Mouse (Mus musculus) embryonic facial prominence, embryonic 10.5 days (tissue): ENCODE measurements around the gene Lrrc45. TPM values are rescaled to one million over a fixed set of nuclear protein-coding genes. Genes with fewer than 3 reads are reported as not detected.

Source experiments
- DNase-seq: peaks from one replicate; pipeline ENCODE4 v3.0.0-alpha.2; 2017; ENCODE audit warnings: low spot score
- H3K27ac ChIP-seq: fragments of 300-500 bp; sonication (generic); replicated peaks from 2 replicates; pipeline ENCODE4 v1.5.1; 2016; ENCODE audit warnings: mild to moderate bottlenecking
- H3K27me3 ChIP-seq: fragments of 300-500 bp; sonication (generic); replicated peaks from 2 replicates; pipeline ENCODE4 v1.6.1; 2016; ENCODE audit warnings: low read depth, mild to moderate bottlenecking; ENCODE audit not compliant: poor library complexity, severe bottlenecking
- H3K36me3 ChIP-seq: fragments of 300-500 bp; sonication (generic); replicated peaks from 2 replicates; pipeline ENCODE4 v1.6.1; 2016; ENCODE audit warnings: mild to moderate bottlenecking, moderate library complexity
- H3K4me1 ChIP-seq: fragments of 300-500 bp; sonication (generic); 2 replicates; pipeline ENCODE4 v1.6.1; 2016
- H3K4me3 ChIP-seq: fragments of 300-500 bp; sonication (generic); 2 replicates; pipeline ENCODE4 v1.5.1; 2016; ENCODE audit warnings: mild to moderate bottlenecking, moderate library complexity
- H3K9me3 ChIP-seq: fragments of 300-500 bp; sonication (generic); 2 replicates; pipeline ENCODE4 v1.6.1; 2016; ENCODE audit warnings: mild to moderate bottlenecking
- WGBS: fragments of 180-500 bp; shearing (Covaris S2); methylation state at CpG from one replicate; pipeline ENCODE4 v1.1.7; 2016; 5-methylcytosine and 5-hydroxymethylcytosine counted together
- polyA plus RNA-seq: library from polyadenylated mRNA; unstranded; fragments of >200 nt; fragmentation: Nextera tagmentation; extraction: Ambion mirVana; gene quantifications from 2 replicates; pipeline ENCODE4 v1.2.1, GENCODE M21; 2016

Gene Lrrc45
- polyA plus RNA-seq, 1 experiment from 2014 or later: 56.8 TPM

- H3K36me3 ChIP-seq: no peaks in the 10 kb centered on the region
- no peak overlapping the region for H3K27ac ChIP-seq
- no peaks in the 10 kb centered on the region for H3K9me3 ChIP-seq
- H3K4me3 ChIP-seq: no peak overlapping the region
- no peaks in the 10 kb centered on the region for H3K4me1 ChIP-seq
- H3K27me3 ChIP-seq: peaks cover 14% of the 10 kb centered on the region
- DNase-seq: no peak
- 78% methylated on average over 1 of the region's 1 CpGs for WGBS
Measured at GRCm38 (mm10) chr11:120768206-120768605, 54.5 kb downstream of the Lrrc45 start.

Other genes starting within 250 kb of the Lrrc45 start
- 55.9 and 66.9 TPM in 2 replicates for gene Arl16, start 246.3 kb upstream of the Lrrc45 start, polyA plus RNA-seq
- gene Mrpl12, start 229.3 kb upstream of the Lrrc45 start, polyA plus RNA-seq: 206 and 216 TPM in 2 replicates
- gene Slc25a10, start 222.1 kb upstream of the Lrrc45 start, polyA plus RNA-seq: 68.6 and 69.4 TPM in 2 replicates
- 0.33 and 0.62 TPM in 2 replicates for gene Gcgr, start 183.2 kb upstream of the Lrrc45 start, polyA plus RNA-seq
- gene Mcrip1, start 164.2 kb upstream of the Lrrc45 start, polyA plus RNA-seq: 201 and 221 TPM in 2 replicates
- gene Ppp1r27, start 162.8 kb upstream of the Lrrc45 start, polyA plus RNA-seq: not detected in 2 replicates
- 556 and 565 TPM in 2 replicates for gene P4hb, start 140.7 kb upstream of the Lrrc45 start, polyA plus RNA-seq
- 735 and 777 TPM in 2 replicates for gene Arhgdia, start 132.3 kb upstream of the Lrrc45 start, polyA plus RNA-seq
- gene Alyref, start 115.6 kb upstream of the Lrrc45 start, polyA plus RNA-seq: 620 and 640 TPM in 2 replicates
- 192 and 198 TPM in 2 replicates for gene Anapc11, start 115.5 kb upstream of the Lrrc45 start, polyA plus RNA-seq
- gene Npb, start 105.4 kb upstream of the Lrrc45 start, polyA plus RNA-seq: not detected in 2 replicates
- 142 and 145 TPM in 2 replicates for gene Pcyt2, start 96.0 kb upstream of the Lrrc45 start, polyA plus RNA-seq
- gene Sirt7, start 88.7 kb upstream of the Lrrc45 start, polyA plus RNA-seq: 27.7 and 29.5 TPM in 2 replicates
- gene Mafg, start 80.3 kb upstream of the Lrrc45 start, polyA plus RNA-seq: 24.2 and 25.1 TPM in 2 replicates
- 32.7 and 33.7 TPM in 2 replicates for gene Pycr1, start 70.2 kb upstream of the Lrrc45 start, polyA plus RNA-seq
- not detected in 2 replicates for gene Myadml2, start 65.8 kb upstream of the Lrrc45 start, polyA plus RNA-seq
- 4.4 and 4.8 TPM in 2 replicates for gene Notum, start 52.8 kb upstream of the Lrrc45 start, polyA plus RNA-seq
- 151 and 155 TPM in 2 replicates for gene Aspscr1, start 41.0 kb upstream of the Lrrc45 start, polyA plus RNA-seq
- 119 and 124 TPM in 2 replicates for gene Cenpx, start 187 bp upstream of the Lrrc45 start, polyA plus RNA-seq
- 27.2 and 31.2 TPM in 2 replicates for gene Rac3, start 7.5 kb downstream of the Lrrc45 start, polyA plus RNA-seq
- 12.8 and 16.0 TPM in 2 replicates for gene Dcxr, start 13.4 kb downstream of the Lrrc45 start, polyA plus RNA-seq
- gene Cbr2, start 18.2 kb downstream of the Lrrc45 start, polyA plus RNA-seq: 2.6 and 2.9 TPM in 2 replicates
- 10.5 and 11.6 TPM in 2 replicates for gene Hmga1b, start 48.9 kb downstream of the Lrrc45 start, polyA plus RNA-seq
- gene Rfng, start 70.3 kb downstream of the Lrrc45 start, polyA plus RNA-seq: 40.0 and 42.1 TPM in 2 replicates
- gene Gps1, start 70.3 kb downstream of the Lrrc45 start, polyA plus RNA-seq: 265 and 272 TPM in 2 replicates
- 96.6 and 101 TPM in 2 replicates for gene Dus1l, start 82.5 kb downstream of the Lrrc45 start, polyA plus RNA-seq
- gene Fasn, start 110.6 kb downstream of the Lrrc45 start, polyA plus RNA-seq: 121 and 132 TPM in 2 replicates
- gene Ccdc57, start 218.9 kb downstream of the Lrrc45 start, polyA plus RNA-seq: 6.5 and 6.8 TPM in 2 replicates
- gene Slc16a3, start 234.6 kb downstream of the Lrrc45 start, polyA plus RNA-seq: 131 and 182 TPM in 2 replicates